Mouse (Mus musculus) B cell, adult 2 months (primary cell): ENCODE data around the gene Ifna6.

Source experiments
- DNase-seq, 2 experiments: peaks; one replicate each; pipeline ENCODE4 v3.0.0; 2022

Gene Ifna6

GRCm38 (mm10) chr4:88849698-88850097 is 22.5 kb downstream of the Ifna6 start, which contains the start of gene Ifna1:
TSS of gene Ifna1 (plus strand) at chr4:88850087.
- no peak for DNase-seq

DNA sequence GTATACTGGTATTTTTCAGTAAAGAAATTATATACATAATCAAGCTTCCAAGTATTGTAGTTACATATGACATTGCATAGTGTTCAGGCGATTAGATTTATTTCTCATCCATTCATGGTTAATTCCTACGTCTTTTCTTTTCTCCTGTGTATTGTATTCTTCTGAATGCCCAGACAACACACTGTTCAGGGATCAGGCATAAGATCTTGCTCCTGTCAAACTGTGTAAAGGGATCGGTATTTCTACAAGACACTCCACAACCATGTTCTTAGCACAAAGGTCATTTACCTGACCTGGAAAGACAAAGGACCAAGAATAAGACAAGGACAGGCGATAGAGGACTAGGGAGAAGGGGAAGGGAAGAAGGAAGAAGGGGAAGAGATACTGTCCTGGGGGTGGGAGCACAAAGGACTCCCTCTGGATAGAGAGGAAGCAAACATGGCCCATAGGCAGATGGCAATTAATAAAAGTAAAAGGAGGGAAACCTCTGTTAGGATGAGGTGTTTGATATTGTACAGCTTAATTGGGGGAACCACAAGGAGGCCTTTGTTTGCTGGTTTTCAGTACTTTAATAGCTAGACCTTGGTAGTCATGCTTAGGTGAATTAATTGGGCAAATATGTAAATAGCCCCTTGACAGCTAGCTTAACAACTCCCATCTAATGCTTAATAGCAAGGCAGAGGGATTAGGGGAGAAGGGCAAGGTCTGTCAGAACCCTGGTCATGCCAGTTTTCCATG is 24.0 kb downstream of the Ifna6 start:
- DNase-seq, result no peak

GRCm38 (mm10) chr4:88859214-88859613 is 32.0 kb downstream of the Ifna6 start:
- no peak for DNase-seq

DNA sequence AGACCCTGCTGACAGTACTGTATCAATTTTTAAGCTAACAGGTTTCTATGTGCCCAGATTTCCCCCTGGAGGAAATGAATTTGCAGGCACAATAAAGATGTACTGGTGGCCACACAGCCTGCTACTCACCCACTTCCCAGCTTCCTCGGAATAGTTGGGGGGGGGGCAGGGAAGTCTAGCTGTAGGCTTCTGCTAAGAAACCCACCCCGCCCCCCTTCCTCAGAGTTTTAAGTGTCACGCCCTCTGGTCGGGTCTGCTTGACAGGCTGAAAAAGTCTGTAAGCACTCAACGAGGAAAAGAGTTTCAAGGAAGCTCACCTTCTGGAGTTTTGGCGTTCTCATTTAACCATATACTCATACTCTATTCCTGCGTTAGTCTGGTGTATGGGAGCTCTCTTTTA is 36.1 kb downstream of the Ifna6 start:
- DNase-seq, result no peak

DNA sequence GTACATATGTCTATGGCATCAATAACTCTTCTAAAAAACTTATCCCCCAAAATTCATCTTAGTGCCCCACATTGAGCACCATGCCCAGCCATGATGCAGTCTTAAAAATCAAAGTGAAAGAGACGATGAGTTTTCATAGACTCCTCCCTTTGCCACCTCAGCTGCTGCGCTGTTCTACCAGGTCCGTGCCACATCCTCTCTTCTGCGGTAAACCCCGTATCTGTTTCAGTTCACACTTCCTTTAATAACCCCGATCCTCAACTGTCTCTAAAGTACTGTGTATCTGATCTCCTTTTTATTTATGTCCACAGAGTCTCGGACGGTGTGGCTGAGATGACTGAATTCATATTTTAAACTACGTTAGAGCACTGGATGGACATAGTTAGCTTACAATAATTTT is 37.4 kb downstream of the Ifna6 start:
- peak; percentile 73 to 75 for DNase-seq

- peak; percentile 10 to 18 for DNase-seq
Measured at GRCm38 (mm10) chr4:88865011-88865569, 37.9 kb downstream of the Ifna6 start.

DNA sequence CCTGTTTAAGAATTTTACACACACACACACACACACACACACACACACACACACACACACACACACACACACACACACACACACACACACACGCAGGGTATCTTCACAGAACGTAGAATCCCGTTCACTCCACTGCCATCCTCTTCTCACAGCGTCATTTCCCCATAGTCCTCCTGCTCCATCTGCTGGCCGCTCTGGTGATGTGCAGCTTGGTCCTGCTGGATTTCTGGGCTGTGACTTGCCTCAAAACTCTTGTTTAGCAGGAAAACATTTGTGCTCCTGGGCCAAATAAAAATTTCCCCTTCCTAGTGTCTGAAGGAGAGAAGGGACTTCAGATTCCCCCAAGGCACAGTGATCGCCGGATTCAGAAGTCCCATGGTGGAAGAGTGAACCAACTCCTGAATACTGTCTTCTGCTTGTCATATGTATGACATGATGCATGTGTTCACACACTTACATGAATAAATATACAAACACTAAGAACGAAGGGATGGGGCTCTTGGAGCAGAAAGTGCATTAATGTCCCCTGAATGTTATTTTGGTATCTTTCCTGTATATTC is 40.2 kb downstream of the Ifna6 start:
- peak; percentile 86 for DNase-seq

DNA sequence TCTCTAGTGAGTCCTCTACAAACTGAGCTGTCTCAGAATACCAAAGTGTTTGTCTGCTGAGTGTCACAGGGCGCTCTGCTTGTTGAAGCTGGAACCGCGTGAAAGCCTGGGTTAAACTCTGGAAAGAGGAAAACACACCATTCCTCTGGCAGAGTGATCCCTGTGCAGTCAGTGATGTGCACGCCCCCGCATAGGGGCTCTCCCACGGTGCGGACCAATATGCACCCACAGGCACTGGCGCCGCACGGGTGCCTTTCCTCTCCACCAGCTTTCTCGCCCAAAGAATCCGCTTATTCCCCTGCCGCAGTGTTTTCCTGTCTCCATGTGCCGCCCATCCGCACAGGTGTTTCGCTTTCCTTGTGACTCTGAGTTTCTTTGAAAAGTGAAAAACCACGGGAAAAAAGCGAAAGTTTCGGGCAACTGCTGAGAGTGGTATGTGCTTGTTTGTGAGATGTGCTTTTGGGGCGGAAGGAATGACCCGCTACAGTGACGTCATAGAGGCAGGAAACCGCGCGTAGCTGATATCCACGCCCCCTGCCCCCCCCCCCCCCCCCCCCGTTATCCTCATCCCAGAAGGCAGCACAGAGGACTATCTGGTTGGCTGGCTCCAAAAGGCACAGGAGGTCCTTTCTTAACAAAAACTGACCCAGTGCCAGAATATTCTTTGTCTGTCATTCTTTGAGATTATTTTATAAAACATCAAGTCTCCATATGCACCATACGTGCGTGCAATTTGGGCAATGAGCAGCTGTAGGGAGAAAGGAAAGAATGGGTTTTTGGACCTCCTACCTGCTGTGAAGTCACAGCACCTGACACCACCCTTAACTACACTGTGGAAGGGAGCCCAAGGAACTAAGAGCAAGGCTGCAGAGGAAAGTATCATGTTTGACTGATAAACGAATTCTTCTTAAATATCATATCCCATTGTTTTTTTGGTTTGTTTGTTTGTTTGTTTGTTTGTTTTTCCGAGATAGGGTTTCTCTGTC is 41.0 kb downstream of the Ifna6 start:
- DNase-seq, result peak; percentile 65 to 70

GRCm38 (mm10) chr4:88872691-88873090 is 45.5 kb downstream of the Ifna6 start:
- DNase-seq, result peak; percentile 29 to 42

DNA sequence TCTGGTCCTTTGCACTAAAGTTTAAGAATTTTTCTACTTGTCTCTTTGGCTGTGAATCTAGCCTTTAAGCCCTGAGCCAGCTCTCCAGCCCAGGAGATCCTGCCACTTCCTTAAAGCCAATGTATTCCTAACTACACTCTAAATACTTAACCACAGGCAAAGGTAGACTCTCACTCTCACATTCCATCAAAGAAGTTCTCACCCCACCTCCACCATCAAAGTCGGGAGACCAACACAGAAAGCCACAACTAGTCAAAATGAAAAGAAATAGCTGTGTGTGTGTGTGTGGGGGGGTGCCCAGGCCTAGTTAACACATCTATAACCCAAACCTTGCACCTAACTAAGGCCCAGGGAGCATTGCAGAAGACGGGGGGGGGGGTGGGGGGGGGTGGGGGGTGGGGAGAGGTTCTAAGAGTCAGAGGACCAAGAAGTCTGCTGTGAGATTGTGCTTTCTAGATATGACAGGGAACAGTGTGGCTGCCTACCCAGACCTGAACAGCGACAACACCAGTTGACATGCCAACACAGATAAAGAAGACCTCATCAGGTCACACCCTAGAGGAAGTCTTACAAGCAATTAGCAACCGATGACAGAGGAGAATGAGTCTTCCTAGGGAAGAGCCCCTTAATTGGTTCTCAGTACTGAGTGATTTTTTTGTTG is 48.3 kb downstream of the Ifna6 start:
- no peak for DNase-seq

GRCm38 (mm10) chr4:88876520-88876919 is 49.3 kb downstream of the Ifna6 start:
- DNase-seq, result no peak
